Mouse (Mus musculus) bone marrow macrophage, adult 2 months (primary cell): ENCODE results near the gene Slco1a5.

Source experiments
- CTCF ChIP-seq: IDR thresholded peaks from 2 replicates; pipeline ENCODE4 v1.5.1; 2012; ENCODE audit warnings: low read depth, mild to moderate bottlenecking, low read length, moderate library complexity
- POLR2A ChIP-seq: IDR thresholded peaks from 2 replicates; pipeline ENCODE4 v1.6.1; 2012; ENCODE audit warnings: mild to moderate bottlenecking, low read depth, low read length, borderline replicate concordance

DNA sequence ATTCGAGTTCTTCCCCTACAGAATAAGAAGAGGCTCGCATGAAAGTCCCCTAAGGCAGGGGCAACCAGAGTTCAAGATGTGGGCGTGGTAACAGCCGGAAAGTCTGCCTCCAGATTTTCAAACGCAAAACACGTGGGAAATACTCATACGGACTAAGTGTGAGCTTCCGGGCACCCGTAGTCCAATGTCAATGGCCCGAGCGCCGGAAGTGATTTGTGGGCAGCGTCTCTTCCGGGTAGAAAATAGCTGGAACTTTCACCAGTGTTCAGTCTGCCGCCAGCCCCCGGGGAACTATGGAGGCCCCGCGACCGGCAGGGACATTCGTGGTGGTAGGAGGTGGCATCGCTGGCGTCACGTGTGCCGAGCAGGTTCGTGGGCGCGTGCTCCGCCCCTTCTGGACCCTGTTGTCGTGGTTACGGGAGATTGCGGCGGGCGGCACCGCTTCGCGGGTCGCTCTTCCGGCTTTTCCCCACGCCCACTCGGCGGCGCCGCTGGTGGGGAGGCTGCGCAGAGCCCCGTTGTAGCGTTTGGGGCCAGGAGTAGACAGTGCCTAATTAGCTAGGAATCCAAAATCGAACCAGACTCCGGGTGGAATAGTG is 22.8 kb upstream of the Slco1a5 start, which contains the start of gene Pyroxd1:
- TF ChIP-seq CTCF (no peak), POLR2A (no peak)
